Mouse (Mus musculus): ENCODE data around the gene Rasip1. TPM values are rescaled to one million over a fixed set of nuclear protein-coding genes. Genes with fewer than 3 reads are reported as not detected.

Rasip1 gene
- polyA plus RNA-seq, 1 experiment from 2014 or later, result 3.4 TPM

DNA sequence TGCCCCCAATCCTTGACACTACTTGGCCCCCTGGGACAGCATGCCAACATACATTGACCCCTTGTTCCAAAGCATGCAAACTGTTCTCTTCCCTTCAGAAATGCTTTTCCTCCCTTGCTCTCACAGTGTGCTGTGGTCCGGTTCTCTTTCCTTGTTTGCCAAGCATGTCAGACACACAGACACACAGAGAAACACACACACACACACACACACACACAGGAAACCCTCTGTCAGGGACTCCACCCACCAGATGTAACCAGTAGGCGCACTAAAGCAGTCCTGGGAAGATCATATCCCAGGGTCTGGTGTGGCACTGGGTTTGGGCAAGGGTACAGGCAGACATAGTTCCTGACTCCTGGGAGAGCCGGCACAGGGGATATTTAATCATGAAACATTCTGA, 59.6 kb downstream of the Rasip1 start:
- TF ChIP-seq CTCF (IDR thresholded peaks at IDR 0.05; ENCODE audit: low read depth) (no peak), EP300 (IDR thresholded peaks at IDR 0.05; ENCODE audit: low read depth) (no peak)
- no peaks in the 10 kb centered on the region for H3K36me3 ChIP-seq (replicated peaks; ENCODE audit: insufficient read depth, low read length)

More for the DNA sequence above, 59.6 kb downstream of the Rasip1 start:
- no peaks in the 10 kb centered on the region for H3K27me3 ChIP-seq (ENCODE audit: insufficient read depth, low read length)
- no peak overlapping the region for H3K9ac ChIP-seq (replicated peaks)
- 56% methylated on average over 3 of the region's 3 CpGs for WGBS (ENCODE audit: insufficient replicate concordance)
- ATAC-seq (no peak), DNase-seq (no peak)
- H3K4me1 ChIP-seq (ENCODE audit: insufficient read depth), result peaks cover 6% of the 10 kb centered on the region; the same call in 1 of the 2 replicates
- H3K4me3 ChIP-seq (ENCODE audit: low read depth, low read length), result no peak overlapping the region
- H3K4me2 ChIP-seq (ENCODE audit: low read depth, low read length), result no peak overlapping the region
- no peak overlapping the region for H3K27ac ChIP-seq (ENCODE audit: low read depth)
- H3K9me3 ChIP-seq (ENCODE audit: low read length), result no peaks in the 10 kb centered on the region

Other genes with a start within 250 kb of the Rasip1 start
- gene Snrnp70, start 231.7 kb upstream of the Rasip1 start, polyA plus RNA-seq (2015; fragmentation: Nextera tagmentation; extraction: Ambion mirVana), result 53.7 and 57.2 TPM in 2 replicates
- gene Kcna7, start 221.8 kb upstream of the Rasip1 start, polyA plus RNA-seq (2015; fragmentation: Nextera tagmentation; extraction: Ambion mirVana), result 0.05 TPM in 1 of 2 replicates, not detected in the other
- gene Ntf5, start 213.8 kb upstream of the Rasip1 start, polyA plus RNA-seq (2015; fragmentation: Nextera tagmentation; extraction: Ambion mirVana), result 0.05 and 0.15 TPM in 2 replicates
- not detected in 2 replicates for gene Lhb, start 206.7 kb upstream of the Rasip1 start, polyA plus RNA-seq (2015; fragmentation: Nextera tagmentation; extraction: Ambion mirVana)
- 3.3 TPM in 2 replicates for gene Gys1, start 192.6 kb upstream of the Rasip1 start, polyA plus RNA-seq (2015; fragmentation: Nextera tagmentation; extraction: Ambion mirVana)
- gene Ruvbl2, start 189.4 kb upstream of the Rasip1 start, polyA plus RNA-seq (2015; fragmentation: Nextera tagmentation; extraction: Ambion mirVana), result 30.1 and 36.5 TPM in 2 replicates
- 5,147 and 5,518 TPM in 2 replicates for gene Ftl1, start 167.6 kb upstream of the Rasip1 start, polyA plus RNA-seq (2015; fragmentation: Nextera tagmentation; extraction: Ambion mirVana)
- 59.6 and 60.8 TPM in 2 replicates for gene Bax, start 160.6 kb upstream of the Rasip1 start, polyA plus RNA-seq (2015; fragmentation: Nextera tagmentation; extraction: Ambion mirVana)
- gene Tulp2, start 145.6 kb upstream of the Rasip1 start, polyA plus RNA-seq (2015; fragmentation: Nextera tagmentation; extraction: Ambion mirVana), result 0.22 and 0.30 TPM in 2 replicates
- 0.15 and 0.33 TPM in 2 replicates for gene Gm45808, start 140.7 kb upstream of the Rasip1 start, polyA plus RNA-seq (2015; fragmentation: Nextera tagmentation; extraction: Ambion mirVana)
- 8.4 and 9.5 TPM in 2 replicates for gene Dhdh, start 138.7 kb upstream of the Rasip1 start, polyA plus RNA-seq (2015; fragmentation: Nextera tagmentation; extraction: Ambion mirVana)
- 91.5 and 103 TPM in 2 replicates for gene Nucb1, start 117.1 kb upstream of the Rasip1 start, polyA plus RNA-seq (2015; fragmentation: Nextera tagmentation; extraction: Ambion mirVana)
- 104 and 113 TPM in 2 replicates for gene Ppp1r15a, start 101.2 kb upstream of the Rasip1 start, polyA plus RNA-seq (2015; fragmentation: Nextera tagmentation; extraction: Ambion mirVana)
- gene Plekha4, start 101.2 kb upstream of the Rasip1 start, polyA plus RNA-seq (2015; fragmentation: Nextera tagmentation; extraction: Ambion mirVana), result 0.51 and 0.91 TPM in 2 replicates
- gene Hsd17b14, start 72.6 kb upstream of the Rasip1 start, polyA plus RNA-seq (2015; fragmentation: Nextera tagmentation; extraction: Ambion mirVana), result 0.24 and 0.62 TPM in 2 replicates
- 32.3 and 38.9 TPM in 2 replicates for gene Bcat2, start 57.3 kb upstream of the Rasip1 start, polyA plus RNA-seq (2015; fragmentation: Nextera tagmentation; extraction: Ambion mirVana)
- gene Fgf21, start 12.0 kb upstream of the Rasip1 start, polyA plus RNA-seq (2015; fragmentation: Nextera tagmentation; extraction: Ambion mirVana), result 7.6 and 7.8 TPM in 2 replicates
- gene Fut1, start 10.2 kb upstream of the Rasip1 start, polyA plus RNA-seq (2015; fragmentation: Nextera tagmentation; extraction: Ambion mirVana), result 0.56 TPM in 1 of 2 replicates, not detected in the other
- 0.09 TPM in 1 of 2 replicates, not detected in the other for gene Izumo1, start 5.7 kb upstream of the Rasip1 start, polyA plus RNA-seq (2015; fragmentation: Nextera tagmentation; extraction: Ambion mirVana)
- gene Mamstr, start 12.5 kb downstream of the Rasip1 start, polyA plus RNA-seq (2015; fragmentation: Nextera tagmentation; extraction: Ambion mirVana), result 0.31 and 0.54 TPM in 2 replicates
- not detected in 2 replicates for gene Fut2, start 38.9 kb downstream of the Rasip1 start, polyA plus RNA-seq (2015; fragmentation: Nextera tagmentation; extraction: Ambion mirVana)
- 0.07 TPM in 1 of 2 replicates, not detected in the other for gene Ntn5, start 56.5 kb downstream of the Rasip1 start, polyA plus RNA-seq (2015; fragmentation: Nextera tagmentation; extraction: Ambion mirVana)
- gene Sec1, start 66.9 kb downstream of the Rasip1 start, polyA plus RNA-seq (2015; fragmentation: Nextera tagmentation; extraction: Ambion mirVana), result 0.04 TPM in 1 of 2 replicates, not detected in the other
- 0.14 and 0.15 TPM in 2 replicates for gene Car11, start 72.4 kb downstream of the Rasip1 start, polyA plus RNA-seq (2015; fragmentation: Nextera tagmentation; extraction: Ambion mirVana)
- gene Dbp, start 77.6 kb downstream of the Rasip1 start, polyA plus RNA-seq (2015; fragmentation: Nextera tagmentation; extraction: Ambion mirVana), result 3.6 and 5.2 TPM in 2 replicates
- 494 and 510 TPM in 2 replicates for gene Rpl18, start 88.0 kb downstream of the Rasip1 start, polyA plus RNA-seq (2015; fragmentation: Nextera tagmentation; extraction: Ambion mirVana)
- gene Sphk2, start 90.5 kb downstream of the Rasip1 start, polyA plus RNA-seq (2015; fragmentation: Nextera tagmentation; extraction: Ambion mirVana), result 15.5 and 17.3 TPM in 2 replicates
- 0.13 TPM in 1 of 2 replicates, not detected in the other for gene Fam83e, start 93.7 kb downstream of the Rasip1 start, polyA plus RNA-seq (2015; fragmentation: Nextera tagmentation; extraction: Ambion mirVana)
- gene Spaca4, start 98.3 kb downstream of the Rasip1 start, polyA plus RNA-seq (2015; fragmentation: Nextera tagmentation; extraction: Ambion mirVana), result not detected in 2 replicates
- not detected in 2 replicates for gene Lmtk3, start 156.2 kb downstream of the Rasip1 start, polyA plus RNA-seq (2015; fragmentation: Nextera tagmentation; extraction: Ambion mirVana)
- 0.26 and 0.38 TPM in 2 replicates for gene Sult2b1, start 157.2 kb downstream of the Rasip1 start, polyA plus RNA-seq (2015; fragmentation: Nextera tagmentation; extraction: Ambion mirVana)
- 21.4 and 24.2 TPM in 2 replicates for gene Cyth2, start 187.1 kb downstream of the Rasip1 start, polyA plus RNA-seq (2015; fragmentation: Nextera tagmentation; extraction: Ambion mirVana)
- 0.11 and 0.32 TPM in 2 replicates for gene Kcnj14, start 197.3 kb downstream of the Rasip1 start, polyA plus RNA-seq (2015; fragmentation: Nextera tagmentation; extraction: Ambion mirVana)
- 18.3 and 19.3 TPM in 2 replicates for gene Grwd1, start 203.5 kb downstream of the Rasip1 start, polyA plus RNA-seq (2015; fragmentation: Nextera tagmentation; extraction: Ambion mirVana)
- 33.9 and 37.3 TPM in 2 replicates for gene Kdelr1, start 245.3 kb downstream of the Rasip1 start, polyA plus RNA-seq (2015; fragmentation: Nextera tagmentation; extraction: Ambion mirVana)